Mouse (Mus musculus) embryo, embryonic 10 days (tissue): Measurements from ENCODE around the gene Cox19.
"Not testable (repeated sequence)": the region's sequence is repeated elsewhere in the genome, so short reads cannot be mapped to it uniquely, and the experiment has no call there.

Source experiments
- DNase-seq: peaks from one replicate; pipeline ENCODE4 v3.0.0-alpha.2; 2015; ENCODE audit warnings: low spot score

Gene Cox19

GRCm38 (mm10) chr5:139363858-139364257 is 12.6 kb upstream of the Cox19 start:
- no peak for DNase-seq

GRCm38 (mm10) chr5:139359244-139359643 is 8.0 kb upstream of the Cox19 start:
- DNase-seq, result no peak

GRCm38 (mm10) chr5:139358653-139359052 is 7.4 kb upstream of the Cox19 start:
- peak; percentile 54 for DNase-seq

- DNase-seq, result peak; percentile 83
These were observed 4.1 kb upstream of the Cox19 start for GRCm38 (mm10) chr5:139355235-139355772.

GRCm38 (mm10) chr5:139353946-139354345 is 2.7 kb upstream of the Cox19 start:
- DNase-seq, result no peak

GRCm38 (mm10) chr5:139353496-139353895 is 2.3 kb upstream of the Cox19 start:
- no peak for DNase-seq

GRCm38 (mm10) chr5:139352317-139352716 is 1.1 kb upstream of the Cox19 start, which contains the start of gene Cyp2w1:
TSS of gene Cyp2w1 (plus strand) at chr5:139352617.
- no peak for DNase-seq

GRCm38 (mm10) chr5:139351628-139352027 is 410 bp upstream of the Cox19 start:
- no peak for DNase-seq

- DNase-seq, result no peak
These were observed 1.5 kb downstream of the Cox19 start for GRCm38 (mm10) chr5:139349713-139350112.

- no peak for DNase-seq
These were observed 4.0 kb downstream of the Cox19 start for GRCm38 (mm10) chr5:139347225-139347624.

GRCm38 (mm10) chr5:139345364-139345714 is 5.9 kb downstream of the Cox19 start:
- no peak for DNase-seq

GRCm38 (mm10) chr5:139344687-139345363 is 6.4 kb downstream of the Cox19 start:
- DNase-seq, result peak; percentile 97

GRCm38 (mm10) chr5:139344021-139344686 is 7.1 kb downstream of the Cox19 start:
- peak; percentile 91 for DNase-seq

GRCm38 (mm10) chr5:139338891-139339290 is 12.3 kb downstream of the Cox19 start:
- no peak for DNase-seq

- DNase-seq, result no peak
These were observed 12.8 kb downstream of the Cox19 start for GRCm38 (mm10) chr5:139338403-139338802.

GRCm38 (mm10) chr5:139337826-139338370 is 13.3 kb downstream of the Cox19 start:
- no peak for DNase-seq

- DNase-seq, result no peak
These were observed 15.6 kb downstream of the Cox19 start for GRCm38 (mm10) chr5:139335634-139336033.

GRCm38 (mm10) chr5:139334394-139334793 is 16.8 kb downstream of the Cox19 start:
- not testable (repeated sequence) for DNase-seq

GRCm38 (mm10) chr5:139333301-139334013 is 17.8 kb downstream of the Cox19 start:
- no peak for DNase-seq

- DNase-seq, result no peak
These were observed 18.5 kb downstream of the Cox19 start for GRCm38 (mm10) chr5:139332590-139333272.

- peak; percentile 86 for DNase-seq
These were observed 19.5 kb downstream of the Cox19 start for GRCm38 (mm10) chr5:139331742-139332141.

- DNase-seq, result no peak
These were observed 20.5 kb downstream of the Cox19 start for GRCm38 (mm10) chr5:139330766-139331165.
